ENCODE assay signal across 9 mouse cellular contexts in genomic region chr7:80233799-80234198, GRCm38 (mm10). TPM values are rescaled to one million over a fixed set of nuclear protein-coding genes. Genes with fewer than 3 reads are reported as not detected.
DNase-seq lines count a peak whose midpoint lies in the region; ATAC-seq and TF ChIP-seq lines count a peak whose summit lies in the region.
"Had no signal": no experiment of that assay in that cellular context is flagged by ENCODE, and none has a peak within 500 bp of the region (broad histone marks: within the 10 kb centered on the region; RNA-seq: fewer than 3 reads in every experiment).

No protein-coding gene starts in this region.

- no peak overlapping the region for H3K4me3 ChIP-seq in heart, embryonic 11.5 days (ENCODE audit: low read depth, low read length)
- H3K4me3 ChIP-seq in forebrain, embryonic 13.5 days: 0 out of 2 replicates have a peak overlapping the region, but pooled peaks have one; percentile 68
- H3K4me3 ChIP-seq in liver, embryonic 14.5 days (ENCODE audit: insufficient read depth in 1 of 2, low read depth in 2 of 2, low read length in 2 of 2): peak overlapping the region; percentile 47 to 91

- no peak overlapping the region for H3K27ac ChIP-seq in heart, embryonic 11.5 days (ENCODE audit: low read depth, low read length)
- H3K27ac ChIP-seq in forebrain, embryonic 13.5 days: no peak overlapping the region
- H3K27ac ChIP-seq in liver, embryonic 14.5 days: peak overlapping the region; percentile 25

- peaks cover 11% of the 10 kb centered on the region for H3K4me1 ChIP-seq in heart, embryonic 11.5 days (ENCODE audit: control insufficient read depth, insufficient read depth, low read length)
- peaks cover 30% of the 10 kb centered on the region for H3K4me1 ChIP-seq in forebrain, embryonic 13.5 days
- H3K4me1 ChIP-seq in liver, embryonic 14.5 days (replicated peaks; ENCODE audit: control insufficient read depth in 2 of 2, insufficient read depth in 2 of 2, low read length in 1 of 2): peaks cover 10 to 22% of the 10 kb centered on the region in 2 experiments

- no peaks in the 10 kb centered on the region for H3K27me3 ChIP-seq in heart, embryonic 11.5 days (ENCODE audit: control insufficient read depth, insufficient read depth, low read length)
- H3K27me3 ChIP-seq in forebrain, embryonic 13.5 days: peaks cover 15% of the 10 kb centered on the region
- H3K27me3 ChIP-seq in liver, embryonic 14.5 days (ENCODE audit: control insufficient read depth, insufficient read depth, low read length): no peaks in the 10 kb centered on the region

- intact Hi-C loops in heart, postnatal 36 days (cut with DNase I): no loop called here
- intact Hi-C loops in left cerebral cortex, postnatal 36 days (cut with DNase I): no loop called here

- no peak for TF ChIP-seq CTCF in liver, embryonic 14.5 days (IDR thresholded peaks at IDR 0.05; ENCODE audit: low read depth)

- no peak overlapping the region; the same call in 1 of the 2 replicates for H3K9ac ChIP-seq in heart, embryonic 11.5 days (ENCODE audit: low read depth, low read length)
- H3K9ac ChIP-seq in forebrain, embryonic 13.5 days: 0 out of 2 replicates have a peak overlapping the region, but pooled peaks have one; percentile 16
- peak overlapping the region; percentile 72 for H3K9ac ChIP-seq in liver, embryonic 14.5 days (replicated peaks)

- no peaks in the 10 kb centered on the region for H3K9me3 ChIP-seq in heart, embryonic 11.5 days (replicated peaks; ENCODE audit: control insufficient read depth, low read length)
- no peaks in the 10 kb centered on the region for H3K9me3 ChIP-seq in forebrain, embryonic 13.5 days (replicated peaks)
- H3K9me3 ChIP-seq in liver, embryonic 14.5 days (ENCODE audit: control insufficient read depth, low read length): no peaks in the 10 kb centered on the region

- H3K36me3 ChIP-seq in heart, embryonic 11.5 days (ENCODE audit: control insufficient read depth, insufficient read depth, low read length): peaks cover 3% of the 10 kb centered on the region; the same call in 1 of the 2 replicates
- peaks cover 8% of the 10 kb centered on the region for H3K36me3 ChIP-seq in forebrain, embryonic 13.5 days (ENCODE audit: poor library complexity, severe bottlenecking)
- peaks cover 6% of the 10 kb centered on the region for H3K36me3 ChIP-seq in liver, embryonic 14.5 days (replicated peaks; ENCODE audit: control insufficient read depth, insufficient read depth, low read depth)

- no peak for TF ChIP-seq EP300 in liver, embryonic 14.5 days (IDR thresholded peaks at IDR 0.05; ENCODE audit: low read depth)

- no peak for DNase-seq in heart, postnatal 36 days
- DNase-seq in 416B (ENCODE audit: low read depth): peak; percentile 53
- DNase-seq in liver, embryonic 14.5 days (ENCODE audit: low read depth in 3 of 3, low spot score in 3 of 3): no peak
- no peak for DNase-seq in frontal cortex, postnatal 10 days (ENCODE audit: low spot score in 2 of 2)
- DNase-seq in left cerebral cortex, postnatal 36 days (ENCODE audit: low spot score in 2 of 2): no peak
- no peak for DNase-seq in right cerebral cortex, postnatal 36 days (ENCODE audit: low spot score in 2 of 2)
- DNase-seq: kidney, adult 18-20 months had no signal

- 66% methylated on average over 9 of the region's 9 CpGs for WGBS in heart, embryonic 11.5 days (ENCODE audit: insufficient replicate concordance)
- WGBS in forebrain, embryonic 13.5 days: 84% methylated on average over 9 of the region's 9 CpGs
- 35% methylated on average over 9 of the region's 9 CpGs for WGBS in liver, embryonic 14.5 days (ENCODE audit: insufficient replicate concordance)

- H3K4me2 ChIP-seq in heart, embryonic 11.5 days: peak overlapping the region; percentile 77
- peak overlapping the region; percentile 83 for H3K4me2 ChIP-seq in forebrain, embryonic 13.5 days
- H3K4me2 ChIP-seq in liver, embryonic 14.5 days (ENCODE audit: low read depth): peak overlapping the region; percentile 98

- no peak for ATAC-seq in heart, embryonic 11.5 days (replicated peaks; ENCODE audit: insufficient number of reproducible peaks, low FRiP score, low TSS enrichment)
- ATAC-seq in forebrain, embryonic 13.5 days: no peak
- no peak for ATAC-seq in liver, embryonic 14.5 days (ENCODE audit: insufficient read depth)

RNA-seq across cellular contexts. Expression of gene Gdpgp1, which starts 1.1 kb away (rescaled TPM):
- 4.6 and 5.5 TPM in 2 replicates for polyA plus RNA-seq in heart, embryonic 11.5 days (2014; fragmentation: Nextera tagmentation; extraction: Ambion mirVana)
- total RNA-seq in heart, postnatal 36 days (2021): 1 to 10 TPM; 1.5 to 1.8 TPM
- polyA plus RNA-seq in forebrain, embryonic 13.5 days (2015; fragmentation: Nextera tagmentation; extraction: Ambion mirVana): 3.3 and 3.8 TPM in 2 replicates
- polyA plus RNA-seq in liver, embryonic 14.5 days (2012; rRNA removed): 1.3 TPM in 2 replicates
- 1.1 and 1.2 TPM in 2 replicates for polyA plus RNA-seq in liver, embryonic 14.5 days (2014; fragmentation: Nextera tagmentation; extraction: Ambion mirVana)
- total RNA-seq in left cerebral cortex, postnatal 36 days (2021): 1 to 10 TPM; 6.0 to 6.6 TPM

RNA-seq across cellular contexts. Expression of gene Cib1, which starts 1.2 kb away (rescaled TPM):
- polyA plus RNA-seq in heart, embryonic 11.5 days (2014; fragmentation: Nextera tagmentation; extraction: Ambion mirVana): 53.8 and 57.4 TPM in 2 replicates
- 10 to 100 TPM; 15.6 to 16.3 TPM for total RNA-seq in heart, postnatal 36 days (2021)
- polyA plus RNA-seq in forebrain, embryonic 13.5 days (2015; fragmentation: Nextera tagmentation; extraction: Ambion mirVana): 34.4 and 37.8 TPM in 2 replicates
- 43.1 and 45.9 TPM in 2 replicates for polyA plus RNA-seq in liver, embryonic 14.5 days (2012; rRNA removed)
- 90.6 and 94.2 TPM in 2 replicates for polyA plus RNA-seq in liver, embryonic 14.5 days (2014; fragmentation: Nextera tagmentation; extraction: Ambion mirVana)
- total RNA-seq in left cerebral cortex, postnatal 36 days (2021): 10 to 100 TPM; 21.7 to 21.8 TPM

RNA-seq across cellular contexts. Expression of gene Ttll13, which starts 12.4 kb away (rescaled TPM):
- 0.31 and 0.51 TPM in 2 replicates for polyA plus RNA-seq in heart, embryonic 11.5 days (2014; fragmentation: Nextera tagmentation; extraction: Ambion mirVana)
- total RNA-seq in heart, postnatal 36 days (2021): under 1 TPM; 0.14 to 0.53 TPM
- polyA plus RNA-seq in forebrain, embryonic 13.5 days (2015; fragmentation: Nextera tagmentation; extraction: Ambion mirVana): 0.97 and 1.8 TPM in 2 replicates
- 0.11 and 0.23 TPM in 2 replicates for polyA plus RNA-seq in liver, embryonic 14.5 days (2012; rRNA removed)
- polyA plus RNA-seq in liver, embryonic 14.5 days (2014; fragmentation: Nextera tagmentation; extraction: Ambion mirVana): 0.18 and 0.20 TPM in 2 replicates
- 1 to 10 TPM; 1.7 to 1.8 TPM for total RNA-seq in left cerebral cortex, postnatal 36 days (2021)

RNA-seq across cellular contexts. Expression of gene Ngrn, which starts 27.2 kb away (rescaled TPM):
- 41.4 and 41.8 TPM in 2 replicates for polyA plus RNA-seq in heart, embryonic 11.5 days (2014; fragmentation: Nextera tagmentation; extraction: Ambion mirVana)
- total RNA-seq in heart, postnatal 36 days (2021): 10 to 100 TPM; 26.7 to 29.0 TPM
- polyA plus RNA-seq in forebrain, embryonic 13.5 days (2015; fragmentation: Nextera tagmentation; extraction: Ambion mirVana): 56.3 and 57.7 TPM in 2 replicates
- polyA plus RNA-seq in liver, embryonic 14.5 days (2012; rRNA removed): 14.2 and 21.4 TPM in 2 replicates
- 26.7 and 28.3 TPM in 2 replicates for polyA plus RNA-seq in liver, embryonic 14.5 days (2014; fragmentation: Nextera tagmentation; extraction: Ambion mirVana)
- 10 to 100 TPM; 44.8 to 45.9 TPM for total RNA-seq in left cerebral cortex, postnatal 36 days (2021)

RNA-seq across cellular contexts. Expression of gene Vps33b, which starts 35.6 kb away (rescaled TPM):
- polyA plus RNA-seq in heart, embryonic 11.5 days (2014; fragmentation: Nextera tagmentation; extraction: Ambion mirVana): 12.3 and 13.4 TPM in 2 replicates
- 1 to 10 TPM; 6.2 to 7.2 TPM for total RNA-seq in heart, postnatal 36 days (2021)
- polyA plus RNA-seq in forebrain, embryonic 13.5 days (2015; fragmentation: Nextera tagmentation; extraction: Ambion mirVana): 14.1 and 17.2 TPM in 2 replicates
- polyA plus RNA-seq in liver, embryonic 14.5 days (2012; rRNA removed): 5.3 and 6.7 TPM in 2 replicates
- polyA plus RNA-seq in liver, embryonic 14.5 days (2014; fragmentation: Nextera tagmentation; extraction: Ambion mirVana): 3.6 and 4.2 TPM in 2 replicates
- total RNA-seq in left cerebral cortex, postnatal 36 days (2021): 10 to 100 TPM; 19.0 to 25.3 TPM
